ENCODE assay signal across 8 mouse cellular contexts in the genomic region with DNA sequence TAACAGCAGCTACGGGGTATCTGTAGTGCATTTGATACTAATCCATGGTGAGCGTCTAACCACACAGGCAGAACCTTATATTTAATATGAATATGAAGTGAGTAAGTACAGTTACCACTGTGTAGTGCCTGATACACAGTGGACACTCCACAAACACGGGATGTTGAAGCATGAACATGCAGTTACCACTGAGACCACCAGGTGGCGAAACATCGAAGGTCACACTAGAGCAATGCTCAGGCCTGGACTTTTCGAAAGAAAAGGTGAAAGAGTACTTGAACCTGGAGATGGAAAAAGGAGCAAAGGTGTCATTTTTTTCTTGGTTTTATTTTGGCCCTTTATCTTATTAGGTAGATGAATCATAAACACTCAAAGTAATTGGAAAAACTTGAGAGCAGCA. TPM values are rescaled to one million over a fixed set of nuclear protein-coding genes. Genes with fewer than 3 reads are reported as not detected.
DNase-seq lines count a peak whose midpoint lies in the region; ATAC-seq lines count a peak whose summit lies in the region.

No protein-coding gene starts in this region.

- H3K4me2 ChIP-seq in kidney, embryonic 14.5 days (replicated peaks; ENCODE audit: low read depth, low read length): no peak overlapping the region
- no peak overlapping the region for H3K4me2 ChIP-seq in neural tube, embryonic 11.5 days (ENCODE audit: low read depth)

- no peak for ATAC-seq in kidney, embryonic 14.5 days (ENCODE audit: low FRiP score, low TSS enrichment)
- no peak for ATAC-seq in neural tube, embryonic 11.5 days (ENCODE audit: insufficient read depth, low FRiP score, low TSS enrichment)

- no peaks in the 10 kb centered on the region for H3K36me3 ChIP-seq in kidney, embryonic 14.5 days (ENCODE audit: control insufficient read depth, insufficient read depth, low read length)
- no peaks in the 10 kb centered on the region for H3K36me3 ChIP-seq in neural tube, embryonic 11.5 days (ENCODE audit: control insufficient read depth, insufficient read depth, low read length)

- no peak overlapping the region for H3K27ac ChIP-seq in kidney, embryonic 14.5 days (ENCODE audit: low read depth, low read length)
- H3K27ac ChIP-seq in neural tube, embryonic 11.5 days (ENCODE audit: low read depth, low read length): no peak overlapping the region

- WGBS in kidney, embryonic 14.5 days: 36% methylated on average over 6 of the region's 6 CpGs
- WGBS in neural tube, embryonic 11.5 days: 44% methylated on average over 6 of the region's 6 CpGs

- intact Hi-C loops in heart, postnatal 25 days (cut with DNase I): loop anchor here (1.0 to 5.0 kb wide), 3 partner anchors 36 to 102 kb away; partner anchors contain the start of gene Uaca
- intact Hi-C loops in left cerebral cortex, postnatal 14 days (cut with DNase I): loop anchor here (2.0 to 5.0 kb wide), 2 partner anchors 61 to 103 kb away; no protein-coding TSS in a partner anchor

- DNase-seq in kidney, adult 18-20 months: peak; percentile 82
- DNase-seq in adipocyte (ENCODE audit: low spot score): peak; percentile 72
- DNase-seq in embryo, embryonic 10.5 days (ENCODE audit: low spot score): peak; percentile 84
- peak; percentile 16 for DNase-seq in heart, postnatal 25 days (ENCODE audit: low spot score)
- DNase-seq in left cerebral cortex, postnatal 14 days (ENCODE audit: low spot score in 2 of 2): peak; percentile 39 to 73
- peak; percentile 66 for DNase-seq in neural tube, embryonic 11.5 days (ENCODE audit: low spot score)
- peak; percentile 60 to 73 for DNase-seq in urinary bladder, postnatal 36 days (ENCODE audit: low spot score in 2 of 2)

- peaks cover 30% of the 10 kb centered on the region for H3K4me1 ChIP-seq in kidney, embryonic 14.5 days (ENCODE audit: control insufficient read depth, insufficient read depth, low read length)
- H3K4me1 ChIP-seq in neural tube, embryonic 11.5 days (ENCODE audit: control insufficient read depth, insufficient read depth, low read length): peaks cover 4% of the 10 kb centered on the region; the same call in 1 of the 2 replicates

- no peaks in the 10 kb centered on the region for H3K27me3 ChIP-seq in kidney, embryonic 14.5 days (ENCODE audit: control insufficient read depth, insufficient read depth, low read length)
- no peaks in the 10 kb centered on the region for H3K27me3 ChIP-seq in neural tube, embryonic 11.5 days (ENCODE audit: control insufficient read depth, insufficient read depth, low read length)

- H3K9me3 ChIP-seq in kidney, embryonic 14.5 days (ENCODE audit: control insufficient read depth, low read length): no peaks in the 10 kb centered on the region
- H3K9me3 ChIP-seq in neural tube, embryonic 11.5 days (ENCODE audit: control insufficient read depth, low read length): no peaks in the 10 kb centered on the region

- no peak overlapping the region for H3K4me3 ChIP-seq in kidney, embryonic 14.5 days (ENCODE audit: low read length)
- no peak overlapping the region for H3K4me3 ChIP-seq in neural tube, embryonic 11.5 days (ENCODE audit: low read depth, low read length)

- no peak overlapping the region for H3K9ac ChIP-seq in kidney, embryonic 14.5 days (ENCODE audit: low read depth, low read length)
- H3K9ac ChIP-seq in neural tube, embryonic 11.5 days (ENCODE audit: low read length): no peak overlapping the region

RNA-seq across cellular contexts. Expression of gene Uaca, which starts 38.1 kb away (rescaled TPM):
- polyA plus RNA-seq in kidney, embryonic 14.5 days (2014; fragmentation: Nextera tagmentation; extraction: Ambion mirVana): 13.7 and 15.2 TPM in 2 replicates
- 10 to 100 TPM; 44.6 to 50.0 TPM for total RNA-seq in heart, postnatal 25 days (2021)
- 10 to 100 TPM; 10.9 to 12.3 TPM for total RNA-seq in left cerebral cortex, postnatal 14 days (2021)
- 21.8 and 21.9 TPM in 2 replicates for polyA plus RNA-seq in neural tube, embryonic 11.5 days (2014; fragmentation: Nextera tagmentation; extraction: Ambion mirVana)

RNA-seq across cellular contexts. Expression of gene Larp6, which starts 43.5 kb away (rescaled TPM):
- 1.3 and 2.3 TPM in 2 replicates for polyA plus RNA-seq in kidney, embryonic 14.5 days (2014; fragmentation: Nextera tagmentation; extraction: Ambion mirVana)
- 1 to 10 TPM; 1.3 to 1.5 TPM for total RNA-seq in heart, postnatal 25 days (2021)
- total RNA-seq in left cerebral cortex, postnatal 14 days (2021): 10 to 100 TPM; 34.8 to 35.5 TPM
- polyA plus RNA-seq in neural tube, embryonic 11.5 days (2014; fragmentation: Nextera tagmentation; extraction: Ambion mirVana): 2.4 and 3.0 TPM in 2 replicates

Comparison
In these comparisons a context has a peak if more than half of its experiments do, and no peak if none do; other contexts are left out.
1. DNase-seq: peak in every context shown above with its lines; median percentile 84 in embryo, embryonic 10.5 days; 82 in kidney, adult 18-20 months; 72 in adipocyte; 66 in urinary bladder, postnatal 36 days; 66 in neural tube, embryonic 11.5 days; 56 in left cerebral cortex, postnatal 14 days; 16 in heart, postnatal 25 days.
2. RNA of gene Larp6, which starts 43.5 kb away (total RNA-seq): 34.8 to 35.5 TPM in left cerebral cortex, postnatal 14 days; 1.3 to 1.5 TPM in heart, postnatal 25 days; every median in the first group is over 10 times any median in the second.